Mouse (Mus musculus): ENCODE results near the gene 2200002J24Rik.
A peak's percentile ranks its signal among the peaks of the same experiment; 100 is the strongest.
"Not testable (repeated sequence)": the region's sequence is repeated elsewhere in the genome, so short reads cannot be mapped to it uniquely, and the experiment has no call there.

2200002J24Rik gene

GRCm38 (mm10) chr7:30728739-30729395, 30.1 kb downstream of the 2200002J24Rik start:
- DNase-seq: no peak

- DNase-seq: peak; percentile 87 to 96
Measured at GRCm38 (mm10) chr7:30729396-30730063, 30.8 kb downstream of the 2200002J24Rik start, which contains the start of gene Tmem147. Gene Tmem147 (minus strand): TSS chr7:30729540.

- not testable (repeated sequence) for DNase-seq
Measured at GRCm38 (mm10) chr7:30730064-30730722, 31.5 kb downstream of the 2200002J24Rik start.

GRCm38 (mm10) chr7:30736211-30736610, 37.5 kb downstream of the 2200002J24Rik start:
- DNase-seq: no peak

GRCm38 (mm10) chr7:30742570-30742969, 43.8 kb downstream of the 2200002J24Rik start:
- peak; percentile 12 to 19 for DNase-seq

GRCm38 (mm10) chr7:30743617-30744016, 44.9 kb downstream of the 2200002J24Rik start, which contains the start of gene Gapdhs:
Gene Gapdhs (minus strand): TSS chr7:30743681.
- not testable (repeated sequence) for DNase-seq

GRCm38 (mm10) chr7:30744022-30744598, 45.4 kb downstream of the 2200002J24Rik start:
- no peak for DNase-seq

GRCm38 (mm10) chr7:30747525-30748204, 48.9 kb downstream of the 2200002J24Rik start:
- no peak for DNase-seq

Measured in spleen, adult 18-20 months (tissue).